Mouse (Mus musculus) right cerebral cortex, postnatal 14 days (tissue): Measurements from ENCODE around the gene Olfr1393.

Experiments
- DNase-seq: peaks from one replicate; pipeline ENCODE4 v3.0.0; 2022

Olfr1393 gene

GRCm38 (mm10) chr11:49322442-49322841 lies 44.3 kb downstream of the Olfr1393 start, which contains the start of gene Olfr1391:
Gene Olfr1391, plus strand, starts transcription at chr11:49322742.
- DNase-seq = no peak

- DNase-seq = no peak
Observed at GRCm38 (mm10) chr11:49326726-49327125, 48.6 kb downstream of the Olfr1393 start.

DNA sequence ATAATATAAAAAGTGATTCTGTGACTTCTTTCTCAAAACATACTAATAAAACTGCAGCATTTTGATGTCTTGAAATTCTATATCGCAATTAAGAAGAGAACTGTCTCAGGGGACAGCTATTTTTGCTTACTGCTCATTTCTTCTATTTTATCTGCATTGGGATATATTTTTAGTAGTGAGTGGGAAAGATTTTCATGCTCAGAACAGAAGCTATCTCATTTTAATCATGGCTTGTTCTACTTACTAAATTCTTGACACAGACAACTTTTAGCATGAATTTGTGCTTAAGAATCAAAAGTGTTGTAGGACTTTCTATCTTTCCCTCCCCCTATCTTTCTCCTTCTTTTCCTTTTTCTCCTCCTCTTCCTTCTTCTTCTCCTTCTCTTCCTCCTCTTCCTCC lies 51.6 kb downstream of the Olfr1393 start:
- no peak for DNase-seq
